Mouse (Mus musculus): ENCODE results near the gene Abcc5. TPM values are rescaled to one million over a fixed set of nuclear protein-coding genes. Genes with fewer than 3 reads are reported as not detected.
A peak's percentile ranks its signal among the peaks of the same experiment; 100 is the strongest.
"Not testable (repeated sequence)": the region's sequence is repeated elsewhere in the genome, so short reads cannot be mapped to it uniquely, and the experiment has no call there.

Gene Abcc5
- polyA plus RNA-seq (2012; rRNA removed) = 285 and 286 TPM in 2 replicates

- DNase-seq (ENCODE audit: extremely low spot score in 1 of 2, low spot score in 1 of 2) = peak; percentile 93 to 97
Observed at GRCm38 (mm10) chr16:20425855-20426598, at the start of gene Abcc5. Gene Abcc5, minus strand, starts transcription at chr16:20426394.

DNA sequence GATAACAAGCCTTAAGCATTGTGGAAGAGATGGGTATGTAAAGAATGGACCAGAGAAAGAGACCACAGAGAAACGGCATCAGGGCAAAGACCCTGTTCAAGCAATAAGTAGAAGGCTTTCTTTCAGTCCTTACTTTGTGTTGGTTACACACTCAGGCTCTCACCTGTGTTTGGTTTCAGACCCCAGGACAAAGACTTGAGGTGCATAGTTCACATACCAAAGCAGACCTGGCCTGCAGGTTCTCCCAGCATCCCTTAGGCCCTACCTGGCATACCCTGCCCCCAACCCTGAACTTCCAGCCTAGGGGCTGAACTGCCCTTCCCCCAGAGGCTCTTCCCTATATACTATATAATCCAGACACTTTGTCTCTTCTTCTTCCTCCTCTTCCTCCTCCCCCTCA lies 49.1 kb upstream of the Abcc5 start:
- DNase-seq (ENCODE audit: extremely low spot score in 1 of 2, low spot score in 1 of 2) = no peak

DNA sequence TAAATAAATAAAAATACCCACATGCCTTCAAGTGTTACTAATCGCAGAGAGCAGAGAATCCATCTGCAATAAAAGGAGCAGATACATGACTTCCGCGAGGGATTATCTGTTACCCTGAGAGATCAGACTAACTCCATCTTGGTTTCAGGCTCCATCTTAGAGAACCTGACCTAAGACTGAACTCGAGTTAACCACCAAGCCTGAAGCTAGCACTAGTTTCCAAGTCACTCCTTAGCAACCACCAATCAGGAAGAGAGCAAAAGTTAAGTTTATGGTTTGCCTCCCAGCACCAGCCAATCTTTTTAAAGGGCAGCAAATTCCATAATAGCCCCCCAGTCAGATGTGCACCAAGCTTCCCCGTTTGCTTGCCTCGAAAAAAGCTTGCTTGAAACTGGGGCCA lies 48.6 kb upstream of the Abcc5 start:
- no peak for DNase-seq (ENCODE audit: extremely low spot score in 1 of 2, low spot score in 1 of 2)

GRCm38 (mm10) chr16:20474211-20474610 lies 48.0 kb upstream of the Abcc5 start:
- no peak for DNase-seq (ENCODE audit: extremely low spot score in 1 of 2, low spot score in 1 of 2)

GRCm38 (mm10) chr16:20473748-20474147 lies 47.6 kb upstream of the Abcc5 start:
- DNase-seq (ENCODE audit: extremely low spot score in 1 of 2, low spot score in 1 of 2) = no peak

GRCm38 (mm10) chr16:20471686-20472085 lies 45.5 kb upstream of the Abcc5 start:
- DNase-seq (ENCODE audit: extremely low spot score in 1 of 2, low spot score in 1 of 2) = no peak

DNA sequence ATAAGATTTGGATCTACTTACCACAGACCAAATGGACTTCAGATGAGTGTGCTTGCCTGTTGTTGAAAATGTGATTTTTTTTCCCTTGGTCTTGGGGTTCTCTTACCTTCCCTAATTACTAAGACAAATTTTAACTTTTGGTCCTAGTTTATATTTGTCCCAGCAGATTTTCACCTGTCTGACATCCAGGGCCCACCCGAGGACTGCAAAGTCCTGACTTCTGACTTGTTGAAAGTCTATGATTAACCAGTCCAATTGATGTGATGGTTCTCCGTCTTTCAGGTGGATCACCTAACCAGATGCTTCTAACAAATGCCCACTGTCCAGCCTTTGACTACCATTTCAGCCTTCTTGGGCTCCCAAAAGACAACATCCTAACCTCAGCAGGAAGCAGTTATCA lies 44.8 kb upstream of the Abcc5 start:
- no peak for DNase-seq (ENCODE audit: extremely low spot score in 1 of 2, low spot score in 1 of 2)

DNA sequence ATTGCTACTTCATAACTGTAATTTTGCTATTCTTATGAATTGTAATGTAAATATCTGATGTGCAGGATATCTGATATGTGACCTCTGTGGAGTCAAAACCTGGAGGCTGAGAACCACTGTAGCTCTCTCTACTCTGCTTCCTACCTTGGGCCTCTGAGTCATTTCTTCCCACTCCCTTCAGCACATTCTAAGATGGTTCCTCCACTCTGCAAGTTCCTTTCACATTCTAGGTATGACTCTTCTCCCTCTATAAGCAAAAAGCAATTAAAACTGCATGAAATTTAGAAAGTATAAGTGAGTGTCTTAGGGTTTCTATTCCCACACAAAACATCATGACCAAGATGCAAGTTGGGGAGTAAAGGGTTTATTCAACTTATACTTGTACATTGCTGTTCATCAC lies 38.5 kb upstream of the Abcc5 start:
- no peak for DNase-seq (ENCODE audit: extremely low spot score in 1 of 2, low spot score in 1 of 2)

- DNase-seq (ENCODE audit: extremely low spot score in 1 of 2, low spot score in 1 of 2) = not testable (repeated sequence)
Observed at GRCm38 (mm10) chr16:20458736-20459135, 32.5 kb upstream of the Abcc5 start.

GRCm38 (mm10) chr16:20456106-20456505 lies 29.9 kb upstream of the Abcc5 start:
- DNase-seq (ENCODE audit: extremely low spot score in 1 of 2, low spot score in 1 of 2) = no peak

DNA sequence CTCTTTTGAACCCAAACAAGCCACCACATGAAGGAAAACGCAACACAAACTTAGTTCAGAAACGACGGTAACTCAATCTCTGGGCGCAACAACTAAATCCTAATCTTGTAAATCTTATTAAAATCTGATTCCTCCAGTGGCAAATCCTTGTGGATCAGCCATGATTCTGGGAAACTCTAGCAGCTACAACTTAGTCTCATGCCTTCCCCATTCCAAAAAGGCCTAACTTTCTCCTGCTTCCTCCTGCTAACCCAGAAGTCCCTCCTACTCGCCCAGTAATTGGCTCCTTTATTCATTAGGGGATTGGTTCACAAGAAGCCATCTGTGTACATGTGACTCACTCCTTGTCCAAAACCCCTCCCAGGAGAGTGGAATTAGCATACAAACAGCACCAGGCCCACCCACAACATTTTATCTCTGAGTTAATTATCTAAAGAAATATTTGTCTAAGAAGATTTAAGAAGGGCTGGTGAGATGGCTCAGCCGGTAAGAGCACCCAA lies 28.0 kb upstream of the Abcc5 start:
- DNase-seq (ENCODE audit: extremely low spot score in 1 of 2, low spot score in 1 of 2) = no peak

- DNase-seq (ENCODE audit: extremely low spot score in 1 of 2, low spot score in 1 of 2) = no peak
Observed at GRCm38 (mm10) chr16:20451774-20452173, 25.6 kb upstream of the Abcc5 start.

DNA sequence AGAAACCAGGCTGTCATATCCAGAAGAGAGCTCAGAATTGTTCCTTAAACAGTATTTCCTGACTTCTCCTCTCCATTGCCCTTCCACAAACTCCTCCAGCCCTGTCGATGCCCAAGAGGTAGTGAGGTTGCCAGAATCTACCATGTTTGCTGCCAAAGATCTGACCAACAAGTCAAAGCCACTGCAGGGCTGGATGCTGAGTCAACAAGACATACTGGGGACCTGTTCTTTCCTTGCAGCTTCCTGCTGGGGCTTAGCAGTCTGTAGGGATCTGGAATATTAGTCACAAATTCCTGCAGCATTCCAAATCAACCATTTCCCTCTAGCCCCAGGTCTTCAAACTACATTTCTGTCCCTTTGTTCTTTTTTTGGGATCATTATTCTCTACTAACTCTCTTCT lies 19.7 kb upstream of the Abcc5 start:
- no peak for DNase-seq (ENCODE audit: extremely low spot score in 1 of 2, low spot score in 1 of 2)

DNA sequence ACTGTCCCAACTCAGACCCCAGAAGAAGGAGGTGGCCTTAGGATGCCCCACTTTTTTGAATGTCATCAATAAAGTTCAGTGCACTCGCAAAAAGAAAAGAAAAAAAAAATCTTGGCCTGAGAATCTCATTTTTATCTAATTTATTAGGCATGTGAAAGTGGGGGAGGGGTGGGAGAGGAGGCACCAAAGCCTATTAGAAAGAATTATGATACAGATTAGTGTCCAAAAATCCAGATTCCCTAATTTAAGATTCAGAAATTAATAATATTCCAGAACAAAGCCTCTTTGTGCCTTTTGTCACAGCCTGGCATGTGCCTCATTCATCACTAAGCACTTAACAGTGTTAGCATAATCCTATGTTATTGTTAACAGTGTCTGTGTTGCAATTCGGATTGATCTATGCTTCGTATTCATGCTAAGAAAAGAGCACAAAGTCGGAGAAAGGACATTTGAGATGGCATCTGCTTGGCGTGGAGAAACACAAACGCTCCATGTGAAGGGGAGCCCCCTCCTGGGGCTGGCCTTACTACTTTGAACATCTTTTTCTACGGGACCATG lies 18.7 kb upstream of the Abcc5 start:
- no peak for DNase-seq (ENCODE audit: extremely low spot score in 1 of 2, low spot score in 1 of 2)

DNA sequence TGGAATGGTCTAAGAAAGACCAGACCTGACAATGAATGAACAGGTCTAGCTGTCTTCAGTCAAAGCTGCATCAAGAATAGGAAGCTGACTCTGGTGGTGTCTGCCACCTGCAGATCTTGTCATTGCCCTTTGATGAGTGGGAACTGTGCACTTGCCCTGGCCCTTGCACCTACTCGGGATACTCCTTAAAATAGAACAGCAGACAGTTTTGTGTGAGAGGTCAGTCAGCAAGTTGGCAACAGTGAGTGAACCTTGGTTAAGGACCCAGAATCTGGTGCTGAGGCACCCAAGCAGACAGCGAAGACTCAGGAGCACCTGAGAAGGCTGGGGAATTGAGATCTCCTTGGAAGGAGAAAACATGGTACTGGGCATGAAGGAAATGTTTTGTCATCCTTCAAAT lies 16.7 kb upstream of the Abcc5 start:
- no peak for DNase-seq (ENCODE audit: extremely low spot score in 1 of 2, low spot score in 1 of 2)

DNA sequence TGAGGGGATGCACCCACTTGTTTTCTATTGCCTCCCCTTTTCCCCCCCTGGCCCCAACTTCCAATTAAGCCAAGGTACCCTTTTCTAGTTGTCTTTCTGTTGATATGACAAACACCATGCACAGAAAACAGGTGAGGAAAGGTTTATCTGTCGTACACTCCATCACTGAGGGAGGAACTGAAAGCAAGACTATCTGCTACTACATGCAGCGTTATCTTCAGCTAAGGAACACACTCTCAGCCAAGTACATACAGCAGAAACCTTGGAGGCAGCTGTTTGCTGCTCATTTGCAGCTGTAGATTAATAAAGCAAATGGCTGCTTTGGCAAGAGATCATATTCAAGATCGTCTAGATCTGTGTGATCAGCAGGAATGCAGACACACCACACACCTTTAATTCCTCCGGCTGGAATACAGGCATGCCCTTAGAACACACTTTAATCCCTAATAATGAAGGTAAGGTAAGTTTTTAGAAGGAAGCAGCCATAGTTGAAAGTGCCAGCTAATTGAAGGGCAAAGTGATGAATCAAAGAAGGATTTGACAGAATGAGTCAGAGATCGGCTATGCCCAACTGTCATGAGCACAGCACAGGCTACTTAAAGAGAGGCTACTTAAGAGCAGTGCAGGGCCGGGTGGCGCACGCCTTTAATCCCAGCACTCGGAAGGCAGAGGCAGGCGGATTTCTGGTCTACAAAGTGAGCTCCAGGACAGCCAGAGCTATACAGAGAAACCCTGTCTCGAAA lies 12.7 kb upstream of the Abcc5 start:
- DNase-seq (ENCODE audit: extremely low spot score in 1 of 2, low spot score in 1 of 2) = no peak

- not testable (repeated sequence) for DNase-seq (ENCODE audit: extremely low spot score in 1 of 2, low spot score in 1 of 2)
Observed at GRCm38 (mm10) chr16:20438046-20438445, 11.9 kb upstream of the Abcc5 start.

GRCm38 (mm10) chr16:20436281-20436680 lies 10.1 kb upstream of the Abcc5 start:
- peak in 1 of 2 experiments; percentile 57 for DNase-seq (ENCODE audit: extremely low spot score in 1 of 2, low spot score in 1 of 2)

- no peak for DNase-seq (ENCODE audit: extremely low spot score in 1 of 2, low spot score in 1 of 2)
Observed at GRCm38 (mm10) chr16:20429328-20429727, 3.1 kb upstream of the Abcc5 start.

DNA sequence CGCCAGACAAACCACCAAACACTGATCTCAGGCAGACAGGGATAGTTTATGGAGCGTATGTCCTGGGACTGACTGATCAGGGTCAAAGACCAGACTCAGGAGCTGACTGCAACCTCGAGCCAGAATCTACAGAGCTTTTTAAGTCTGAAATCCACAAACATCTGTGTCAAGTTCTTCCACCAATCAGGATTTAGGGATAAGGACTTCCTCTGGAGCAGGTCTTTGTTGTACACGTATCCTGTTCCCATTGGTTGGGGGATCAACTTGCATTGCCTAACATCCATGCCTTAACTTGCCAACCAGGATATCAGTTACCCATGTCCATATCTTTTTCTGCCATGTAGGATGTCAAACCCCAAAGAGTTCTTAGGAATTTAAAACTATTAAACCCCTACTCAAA lies 1.4 kb upstream of the Abcc5 start:
- no peak for DNase-seq (ENCODE audit: extremely low spot score in 1 of 2, low spot score in 1 of 2)

Measured in frontal cortex, adult 2 months (tissue).